Mouse (Mus musculus): ENCODE results near the gene Rplp1. TPM values are rescaled to one million over a fixed set of nuclear protein-coding genes. Genes with fewer than 3 reads are reported as not detected.
A peak's percentile ranks its signal among the peaks of the same experiment; 100 is the strongest.

Gene Rplp1
- polyA plus RNA-seq, 1 experiment from 2014 or later: 1,591 TPM

DNA sequence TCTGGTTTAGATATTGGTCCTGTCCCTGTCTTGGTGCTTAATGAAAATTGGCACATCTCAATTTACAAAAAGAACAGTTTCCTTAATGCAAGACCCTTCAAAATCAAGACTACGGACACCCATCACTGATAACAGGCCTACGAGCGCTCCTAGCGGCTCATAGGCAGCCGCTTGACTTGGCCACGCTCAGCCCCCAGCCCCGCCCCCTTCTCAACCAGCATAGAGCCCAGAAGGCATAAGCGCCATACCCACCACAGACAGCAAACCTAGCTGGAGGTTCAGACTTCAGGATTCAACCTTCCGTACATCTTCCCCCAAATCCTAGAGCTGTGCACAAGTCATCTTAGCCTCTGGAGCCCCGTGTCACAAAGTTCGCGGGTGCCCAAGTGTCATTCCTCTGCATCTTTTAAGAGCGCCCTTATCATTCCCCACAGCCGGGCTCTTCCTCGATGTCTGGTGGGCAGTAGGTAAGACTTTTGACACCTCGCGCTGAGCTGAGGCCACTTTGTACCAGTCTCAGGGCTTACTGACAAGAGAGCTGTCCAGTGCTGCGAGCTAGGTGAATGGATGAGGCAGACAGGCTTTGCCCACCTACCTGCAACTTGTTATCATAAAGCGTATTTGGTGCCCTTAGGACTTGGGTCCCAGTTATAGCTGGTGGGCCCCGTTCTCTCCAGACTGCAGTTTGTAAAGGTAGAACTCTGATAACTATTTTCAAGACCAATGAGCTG, 3.7 kb downstream of the Rplp1 start:
- Histone ChIP-seq H3K27me3 (no peaks in the 10 kb centered on the region), H3K4me3 (replicated peaks) (no peak overlapping the region), H3K27ac (replicated peaks) (no peak overlapping the region), H3K9ac (no peak overlapping the region), H3K4me2 (replicated peaks) (no peak overlapping the region), H3K4me1 (peaks cover 16% of the 10 kb centered on the region), H3K36me3 (peaks cover 23% of the 10 kb centered on the region), H3K9me3 (replicated peaks) (no peaks in the 10 kb centered on the region)
- no peak for ATAC-seq (ENCODE audit: insufficient number of reproducible peaks, low FRiP score, low TSS enrichment, low read depth)
- 41% methylated on average over 20 of the region's 20 CpGs for WGBS

- H3K4me2 ChIP-seq (replicated peaks): no peak overlapping the region
- H3K27me3 ChIP-seq: no peaks in the 10 kb centered on the region
- H3K4me1 ChIP-seq: peaks cover 20% of the 10 kb centered on the region
- ATAC-seq (ENCODE audit: insufficient number of reproducible peaks, low FRiP score, low TSS enrichment, low read depth): no peak
- no peak overlapping the region for H3K27ac ChIP-seq (replicated peaks)
- H3K9ac ChIP-seq: no peak overlapping the region
- 70% methylated on average over 1 of the region's 1 CpGs for WGBS
- no peaks in the 10 kb centered on the region for H3K9me3 ChIP-seq (replicated peaks)
- no peak overlapping the region for H3K4me3 ChIP-seq (replicated peaks)
- H3K36me3 ChIP-seq: peaks cover 23% of the 10 kb centered on the region
Observed at GRCm38 (mm10) chr9:61909633-61910032, 4.7 kb downstream of the Rplp1 start.

- Histone ChIP-seq H3K4me3 (replicated peaks) (no peak overlapping the region), H3K4me2 (replicated peaks) (no peak overlapping the region), H3K36me3 (peaks cover 23% of the 10 kb centered on the region), H3K4me1 (peaks cover 23% of the 10 kb centered on the region), H3K9me3 (replicated peaks) (no peaks in the 10 kb centered on the region), H3K9ac (no peak overlapping the region), H3K27ac (replicated peaks) (no peak overlapping the region), H3K27me3 (no peaks in the 10 kb centered on the region)
- WGBS: 85% methylated on average over 11 of the region's 11 CpGs
- no peak for ATAC-seq (ENCODE audit: insufficient number of reproducible peaks, low FRiP score, low TSS enrichment, low read depth)
Observed at GRCm38 (mm10) chr9:61908832-61909407, 5.4 kb downstream of the Rplp1 start.

DNA sequence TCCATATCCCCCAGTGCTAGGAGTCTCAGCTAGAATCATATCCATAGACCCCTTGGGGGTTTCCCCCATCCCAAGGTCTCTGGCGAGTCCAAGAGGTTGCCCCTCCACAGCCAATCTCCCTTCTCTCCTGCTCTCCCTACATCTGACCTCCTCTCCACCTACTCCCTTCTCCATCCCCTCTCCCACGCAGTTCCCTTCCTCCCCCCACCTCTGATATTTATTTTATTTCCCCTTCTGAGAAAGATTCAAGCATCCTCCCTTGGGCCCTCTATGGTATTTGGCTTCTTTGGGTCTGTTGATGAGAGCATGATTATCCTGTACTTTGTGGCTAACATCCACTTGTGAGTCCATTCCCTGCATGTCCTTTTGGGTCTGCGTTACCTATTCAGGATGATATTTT, 6.0 kb downstream of the Rplp1 start:
- Histone ChIP-seq H3K4me1 (peaks cover 20% of the 10 kb centered on the region), H3K27me3 (no peaks in the 10 kb centered on the region), H3K9me3 (replicated peaks) (no peaks in the 10 kb centered on the region), H3K36me3 (peaks cover 23% of the 10 kb centered on the region), H3K9ac (no peak overlapping the region), H3K4me3 (replicated peaks) (no peak overlapping the region), H3K4me2 (replicated peaks) (no peak overlapping the region), H3K27ac (replicated peaks) (no peak overlapping the region)
- WGBS: 82% methylated on average over 3 of the region's 3 CpGs
- ATAC-seq (ENCODE audit: insufficient number of reproducible peaks, low FRiP score, low TSS enrichment, low read depth): no peak

GRCm38 (mm10) chr9:61907621-61908295, 6.6 kb downstream of the Rplp1 start:
- Histone ChIP-seq H3K36me3 (peaks cover 19% of the 10 kb centered on the region), H3K27ac (replicated peaks) (no peak overlapping the region), H3K9me3 (replicated peaks) (no peaks in the 10 kb centered on the region), H3K4me3 (replicated peaks) (no peak overlapping the region), H3K4me1 (peaks cover 14% of the 10 kb centered on the region), H3K9ac (no peak overlapping the region), H3K4me2 (replicated peaks) (no peak overlapping the region), H3K27me3 (no peaks in the 10 kb centered on the region)
- no peak for ATAC-seq (ENCODE audit: insufficient number of reproducible peaks, low FRiP score, low TSS enrichment, low read depth)
- WGBS: 70% methylated on average over 4 of the region's 4 CpGs

DNA sequence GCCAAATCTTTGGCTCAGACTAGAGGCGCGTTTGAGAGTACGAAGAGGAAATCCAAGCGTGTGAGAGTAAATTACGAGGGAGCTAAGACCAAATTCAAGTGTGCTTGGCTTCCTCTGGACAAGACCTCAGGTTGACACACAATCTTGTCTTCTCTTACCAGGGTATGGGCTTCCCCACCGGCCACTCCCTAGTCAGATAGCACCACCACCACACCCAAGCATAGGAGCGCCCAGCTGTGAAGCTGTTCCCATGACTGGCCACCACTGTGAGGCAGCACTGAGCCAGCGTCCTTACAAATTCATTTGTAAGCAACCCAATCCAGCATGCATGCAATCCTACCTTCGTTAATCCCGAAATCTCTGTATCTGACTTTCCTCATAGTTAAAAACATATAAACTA, 7.4 kb downstream of the Rplp1 start:
- no peak for ATAC-seq (ENCODE audit: insufficient number of reproducible peaks, low FRiP score, low TSS enrichment, low read depth)
- 65% methylated on average over 10 of the region's 10 CpGs for WGBS
- H3K27ac ChIP-seq (replicated peaks): no peak overlapping the region
- no peak overlapping the region for H3K9ac ChIP-seq
- no peak overlapping the region for H3K4me3 ChIP-seq (replicated peaks)
- H3K4me1 ChIP-seq: peaks cover 8% of the 10 kb centered on the region; the same call in 1 of the 2 replicates
- H3K4me2 ChIP-seq (replicated peaks): no peak overlapping the region
- H3K27me3 ChIP-seq: peaks cover 2% of the 10 kb centered on the region; the same call in 1 of the 2 replicates
- H3K36me3 ChIP-seq: peaks cover 11% of the 10 kb centered on the region
- H3K9me3 ChIP-seq (replicated peaks): no peaks in the 10 kb centered on the region

- Histone ChIP-seq H3K4me1 (peaks cover 8% of the 10 kb centered on the region; the same call in 1 of the 2 replicates), H3K27ac (replicated peaks) (no peak overlapping the region), H3K4me3 (replicated peaks) (no peak overlapping the region), H3K4me2 (replicated peaks) (no peak overlapping the region), H3K9ac (no peak overlapping the region), H3K9me3 (replicated peaks) (no peaks in the 10 kb centered on the region), H3K27me3 (peaks cover 9% of the 10 kb centered on the region), H3K36me3 (no peaks in the 10 kb centered on the region)
- 50% methylated on average over 5 of the region's 5 CpGs for WGBS
- ATAC-seq (ENCODE audit: insufficient number of reproducible peaks, low FRiP score, low TSS enrichment, low read depth): no peak
Observed at GRCm38 (mm10) chr9:61905576-61905975, 8.8 kb downstream of the Rplp1 start.

- WGBS: 34% methylated on average over 7 of the region's 7 CpGs
- H3K9me3 ChIP-seq (replicated peaks): no peaks in the 10 kb centered on the region
- no peak for ATAC-seq (ENCODE audit: insufficient number of reproducible peaks, low FRiP score, low TSS enrichment, low read depth)
- no peak overlapping the region for H3K4me2 ChIP-seq (replicated peaks)
- no peak overlapping the region for H3K9ac ChIP-seq
- H3K4me3 ChIP-seq (replicated peaks): no peak overlapping the region
- H3K27me3 ChIP-seq: peaks cover 11% of the 10 kb centered on the region
- 0 out of 2 replicates have a peak overlapping the region, but pooled peaks have one; percentile 3 for H3K27ac ChIP-seq (replicated peaks)
- H3K4me1 ChIP-seq: peaks cover 12% of the 10 kb centered on the region
- H3K36me3 ChIP-seq: no peaks in the 10 kb centered on the region
Observed at GRCm38 (mm10) chr9:61904201-61904600, 10.1 kb downstream of the Rplp1 start.

DNA sequence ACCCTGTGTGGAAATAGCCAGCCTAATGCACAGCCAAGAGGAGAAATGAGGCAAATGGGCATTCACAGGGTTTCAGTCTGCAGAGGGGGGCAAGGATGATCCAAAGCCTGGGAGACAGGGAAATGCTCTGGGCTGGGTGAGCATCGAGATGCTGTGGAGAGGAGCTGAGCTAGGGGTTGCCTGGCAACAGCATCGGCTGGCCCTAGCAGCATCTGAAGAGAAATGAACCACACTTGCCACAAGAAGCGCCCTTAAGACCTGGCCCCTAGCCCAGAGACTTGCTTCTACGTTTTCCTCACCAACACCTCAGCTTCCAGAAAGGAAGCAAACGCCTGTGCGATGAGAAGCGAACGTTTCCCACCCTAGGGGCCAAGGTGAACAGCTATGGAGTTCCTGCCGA, 11.9 kb downstream of the Rplp1 start:
- WGBS: 61% methylated on average over 9 of the region's 9 CpGs
- peaks cover 17% of the 10 kb centered on the region for H3K27me3 ChIP-seq
- H3K9me3 ChIP-seq (replicated peaks): no peaks in the 10 kb centered on the region
- no peak overlapping the region for H3K4me2 ChIP-seq (replicated peaks)
- ATAC-seq (ENCODE audit: insufficient number of reproducible peaks, low FRiP score, low TSS enrichment, low read depth): no peak
- H3K27ac ChIP-seq (replicated peaks): no peak overlapping the region
- no peak overlapping the region for H3K9ac ChIP-seq
- peaks cover 16% of the 10 kb centered on the region for H3K4me1 ChIP-seq
- no peaks in the 10 kb centered on the region for H3K36me3 ChIP-seq
- no peak overlapping the region for H3K4me3 ChIP-seq (replicated peaks)

DNA sequence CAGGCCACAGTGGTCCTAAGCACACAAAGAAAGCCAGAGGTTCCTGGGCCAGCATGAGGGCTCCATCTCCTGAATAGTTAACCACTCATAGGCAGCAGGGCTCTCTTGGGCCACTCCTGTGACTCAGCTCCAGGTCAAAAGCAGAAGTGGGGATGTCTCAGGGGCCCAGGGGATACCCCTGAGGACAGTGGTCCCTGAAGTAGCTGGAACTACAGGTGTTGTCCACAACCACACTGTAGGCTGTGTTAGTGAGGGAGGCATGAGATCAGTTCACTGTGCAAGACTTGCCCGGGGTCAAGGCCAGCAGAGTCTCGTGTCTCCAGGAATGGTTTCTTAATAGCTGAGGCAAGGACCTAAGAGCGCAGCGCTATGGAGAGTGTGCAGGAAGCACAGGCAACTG, 12.8 kb downstream of the Rplp1 start:
- H3K4me2 ChIP-seq (replicated peaks): no peak overlapping the region
- H3K9ac ChIP-seq: no peak overlapping the region
- peaks cover 17% of the 10 kb centered on the region for H3K27me3 ChIP-seq
- no peak overlapping the region for H3K4me3 ChIP-seq (replicated peaks)
- H3K36me3 ChIP-seq: no peaks in the 10 kb centered on the region
- ATAC-seq (ENCODE audit: insufficient number of reproducible peaks, low FRiP score, low TSS enrichment, low read depth): no peak
- H3K9me3 ChIP-seq (replicated peaks): no peaks in the 10 kb centered on the region
- H3K27ac ChIP-seq (replicated peaks): no peak overlapping the region
- 72% methylated on average over 4 of the region's 4 CpGs for WGBS
- peaks cover 16% of the 10 kb centered on the region for H3K4me1 ChIP-seq

DNA sequence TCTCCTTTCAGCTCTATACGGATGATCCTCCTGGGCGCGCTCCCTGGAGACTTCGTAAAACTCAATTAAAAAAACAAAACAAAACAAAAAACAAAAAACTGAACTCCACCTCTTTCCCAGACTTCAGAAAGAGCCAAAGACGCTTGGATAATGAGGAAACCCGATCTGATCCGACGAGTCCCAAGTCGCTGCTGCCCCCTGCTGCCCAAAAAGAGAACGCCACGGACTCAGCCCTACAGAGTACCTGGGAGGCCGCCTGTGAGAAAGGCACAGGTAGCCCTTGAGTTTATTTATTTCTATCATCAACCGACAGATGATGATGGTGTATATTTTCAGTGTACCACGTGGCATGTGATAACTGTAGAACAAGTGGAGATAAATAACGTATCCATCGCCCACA, 14.5 kb downstream of the Rplp1 start:
- 6% methylated on average over 16 of the region's 16 CpGs for WGBS
- Histone ChIP-seq H3K27me3 (peaks cover 17% of the 10 kb centered on the region), H3K9ac (peak overlapping the region; percentile 23; the same call in 1 of the 2 replicates), H3K36me3 (no peaks in the 10 kb centered on the region), H3K4me1 (peaks cover 17% of the 10 kb centered on the region), H3K9me3 (replicated peaks) (no peaks in the 10 kb centered on the region), H3K27ac (replicated peaks) (no peak overlapping the region), H3K4me3 (replicated peaks) (peak overlapping the region; percentile 26), H3K4me2 (replicated peaks) (peak overlapping the region; percentile 49)
- ATAC-seq (ENCODE audit: insufficient number of reproducible peaks, low FRiP score, low TSS enrichment, low read depth): no peak

Measured in embryonic facial prominence, embryonic 15.5 days (tissue).